Mouse (Mus musculus) embryonic facial prominence, embryonic 15.5 days (tissue): ENCODE data around the gene Sprr1a. TPM values are rescaled to one million over a fixed set of nuclear protein-coding genes. Genes with fewer than 3 reads are reported as not detected.
"Not testable (repeated sequence)": the region's sequence is repeated elsewhere in the genome, so short reads cannot be mapped to it uniquely, and the experiment has no call there.

Source experiments
- ATAC-seq: fragments of 200-750 bp; cut with Nextera tagmentation; 2 replicates; pipeline ENCODE4 v1.8.0; 2017; ENCODE audit warnings: low read depth, moderate TSS enrichment; ENCODE audit not compliant: insufficient number of reproducible peaks, low FRiP score, low TSS enrichment
- H3K27ac ChIP-seq: fragments of 300-500 bp; sonication (generic); replicated peaks from 2 replicates; pipeline ENCODE4 v1.5.1; 2015; ENCODE audit warnings: mild to moderate bottlenecking, inconsistent platforms
- H3K27me3 ChIP-seq: fragments of 300-500 bp; sonication (generic); 2 replicates; pipeline ENCODE4 v1.6.1; 2015; ENCODE audit warnings: inconsistent platforms
- H3K36me3 ChIP-seq: fragments of 300-500 bp; sonication (generic); 2 replicates; pipeline ENCODE4 v1.6.1; 2015; ENCODE audit warnings: mild to moderate bottlenecking, inconsistent platforms
- H3K4me1 ChIP-seq: fragments of 300-500 bp; sonication (generic); 2 replicates; pipeline ENCODE4 v1.6.1; 2015; ENCODE audit warnings: inconsistent platforms
- H3K4me2 ChIP-seq: fragments of 300-500 bp; sonication (generic); replicated peaks from 2 replicates; pipeline ENCODE4 v1.6.1; 2015; ENCODE audit warnings: mild to moderate bottlenecking, inconsistent platforms
- H3K4me3 ChIP-seq: fragments of 300-500 bp; sonication (generic); replicated peaks from 2 replicates; pipeline ENCODE4 v1.5.1; 2015; ENCODE audit warnings: mild to moderate bottlenecking, inconsistent platforms
- H3K9ac ChIP-seq: fragments of 300-500 bp; sonication (generic); 2 replicates; pipeline ENCODE4 v1.6.1; 2015; ENCODE audit warnings: inconsistent platforms
- H3K9me3 ChIP-seq: fragments of 300-500 bp; sonication (generic); replicated peaks from 2 replicates; pipeline ENCODE4 v1.6.1; 2016; ENCODE audit warnings: inconsistent platforms
- WGBS: fragments of 180-500 bp; shearing (Covaris S2); methylation state at CpG from one replicate; pipeline ENCODE4 v1.1.7; 2015; 5-methylcytosine and 5-hydroxymethylcytosine counted together
- polyA plus RNA-seq: library from polyadenylated mRNA; unstranded; fragments of >200 nt; fragmentation: Nextera tagmentation; extraction: Ambion mirVana; gene quantifications from 2 replicates; pipeline ENCODE4 v1.2.1, GENCODE M21; 2015

Sprr1a gene
- polyA plus RNA-seq = 303 and 332 TPM in 2 replicates

- H3K9me3 ChIP-seq = no peaks in the 10 kb centered on the region
- no peaks in the 10 kb centered on the region for H3K27me3 ChIP-seq
- no peak for ATAC-seq
- no peaks in the 10 kb centered on the region for H3K4me1 ChIP-seq
- H3K4me2 ChIP-seq = no peak within 1 kb of the TSS
- no peaks in the 10 kb centered on the region for H3K36me3 ChIP-seq
- H3K9ac ChIP-seq = no peak within 1 kb of the TSS
- H3K4me3 ChIP-seq = no peak within 1 kb of the TSS
- H3K27ac ChIP-seq = 0 out of 2 replicates have a peak within 1 kb of the TSS, but pooled peaks have one; percentile 34
These were observed at the start of gene Sprr1a for GRCm38 (mm10) chr3:92485863-92486262. Gene Sprr1a (minus strand): TSS chr3:92485895.

GRCm38 (mm10) chr3:92534411-92534810, 48.7 kb upstream of the Sprr1a start, which contains the start of gene 2310046K23Rik:
Gene 2310046K23Rik (minus strand): TSS chr3:92534511.
- H3K4me3 ChIP-seq = no peak within 1 kb of the TSS
- H3K4me2 ChIP-seq = no peak within 1 kb of the TSS
- 89% methylated on average over 3 of the region's 3 CpGs for WGBS
- no peak for ATAC-seq
- H3K27ac ChIP-seq = no peak within 1 kb of the TSS
- no peaks in the 10 kb centered on the region for H3K4me1 ChIP-seq
- H3K9me3 ChIP-seq = 0 out of 2 replicates have a peak, but pooled peaks cover under 1% of the 10 kb centered on the region
- no peaks in the 10 kb centered on the region for H3K36me3 ChIP-seq
- no peak within 1 kb of the TSS for H3K9ac ChIP-seq
- no peaks in the 10 kb centered on the region for H3K27me3 ChIP-seq

- Histone ChIP-seq H3K4me1 (no peaks in the 10 kb centered on the region), H3K9me3 (no peaks in the 10 kb centered on the region), H3K4me2 (no peak overlapping the region), H3K27ac (no peak overlapping the region), H3K4me3 (no peak overlapping the region), H3K36me3 (no peaks in the 10 kb centered on the region), H3K9ac (no peak overlapping the region), H3K27me3 (no peaks in the 10 kb centered on the region)
- ATAC-seq = no peak
These were observed 26.6 kb upstream of the Sprr1a start for GRCm38 (mm10) chr3:92512325-92512724.

- Histone ChIP-seq H3K9me3 (no peaks in the 10 kb centered on the region), H3K27ac (no peak overlapping the region), H3K27me3 (no peaks in the 10 kb centered on the region), H3K9ac (no peak overlapping the region), H3K4me3 (no peak overlapping the region), H3K36me3 (no peaks in the 10 kb centered on the region), H3K4me2 (no peak overlapping the region), H3K4me1 (no peaks in the 10 kb centered on the region)
- ATAC-seq = no peak
These were observed 25.1 kb upstream of the Sprr1a start for GRCm38 (mm10) chr3:92510786-92511185.

- H3K9ac ChIP-seq = no peak overlapping the region
- H3K4me2 ChIP-seq = no peak overlapping the region
- H3K4me1 ChIP-seq = no peaks in the 10 kb centered on the region
- no peaks in the 10 kb centered on the region for H3K27me3 ChIP-seq
- WGBS = 94% methylated on average over 1 of the region's 1 CpGs
- ATAC-seq = no peak
- no peak overlapping the region for H3K4me3 ChIP-seq
- H3K36me3 ChIP-seq = no peaks in the 10 kb centered on the region
- no peaks in the 10 kb centered on the region for H3K9me3 ChIP-seq
- no peak overlapping the region for H3K27ac ChIP-seq
These were observed 22.5 kb upstream of the Sprr1a start for GRCm38 (mm10) chr3:92508185-92508584.

GRCm38 (mm10) chr3:92503528-92503927, 17.8 kb upstream of the Sprr1a start:
- H3K9me3 ChIP-seq = no peaks in the 10 kb centered on the region
- no peak overlapping the region for H3K9ac ChIP-seq
- H3K27me3 ChIP-seq = no peaks in the 10 kb centered on the region
- no peaks in the 10 kb centered on the region for H3K4me1 ChIP-seq
- no peak overlapping the region for H3K4me3 ChIP-seq
- no peak for ATAC-seq
- no peaks in the 10 kb centered on the region for H3K36me3 ChIP-seq
- H3K4me2 ChIP-seq = no peak overlapping the region
- no peak overlapping the region for H3K27ac ChIP-seq

GRCm38 (mm10) chr3:92500393-92500792, 14.7 kb upstream of the Sprr1a start, which contains the start of gene Sprr4:
Gene Sprr4 (minus strand): TSS chr3:92500493.
- Histone ChIP-seq H3K36me3 (no peaks in the 10 kb centered on the region), H3K4me3 (no peak within 1 kb of the TSS), H3K4me1 (no peaks in the 10 kb centered on the region), H3K27me3 (no peaks in the 10 kb centered on the region), H3K9ac (no peak within 1 kb of the TSS), H3K9me3 (no peaks in the 10 kb centered on the region), H3K27ac (no peak within 1 kb of the TSS), H3K4me2 (no peak within 1 kb of the TSS)
- WGBS = 83% methylated on average over 1 of the region's 1 CpGs
- ATAC-seq = no peak

- H3K9me3 ChIP-seq, H3K4me3 ChIP-seq, H3K27ac ChIP-seq, H3K4me2 ChIP-seq, H3K9ac ChIP-seq, H3K27me3 ChIP-seq, H3K4me1 ChIP-seq, H3K36me3 ChIP-seq, ATAC-seq: not testable (repeated sequence)
These were observed 4.6 kb upstream of the Sprr1a start for GRCm38 (mm10) chr3:92490262-92490661.

- ATAC-seq = no peak; the same call in 1 of the 2 replicates
- H3K36me3 ChIP-seq = no peaks in the 10 kb centered on the region
- H3K4me3 ChIP-seq = no peak overlapping the region
- no peaks in the 10 kb centered on the region for H3K4me1 ChIP-seq
- H3K4me2 ChIP-seq = no peak overlapping the region
- 22% methylated on average over 1 of the region's 1 CpGs for WGBS
- H3K9me3 ChIP-seq = no peaks in the 10 kb centered on the region
- 0 out of 2 replicates have a peak overlapping the region, but pooled peaks have one; percentile 34 for H3K27ac ChIP-seq
- no peaks in the 10 kb centered on the region for H3K27me3 ChIP-seq
- H3K9ac ChIP-seq = no peak overlapping the region
These were observed 612 bp upstream of the Sprr1a start for GRCm38 (mm10) chr3:92486307-92486706.

- H3K9me3 ChIP-seq, H3K4me1 ChIP-seq, H3K27me3 ChIP-seq, H3K9ac ChIP-seq, H3K4me2 ChIP-seq, ATAC-seq, H3K36me3 ChIP-seq, H3K4me3 ChIP-seq, H3K27ac ChIP-seq: not testable (repeated sequence)
These were observed 4.4 kb downstream of the Sprr1a start for GRCm38 (mm10) chr3:92481249-92481648.

GRCm38 (mm10) chr3:92470111-92470510, 15.6 kb downstream of the Sprr1a start:
- no peak for ATAC-seq
- Histone ChIP-seq H3K27me3 (no peaks in the 10 kb centered on the region), H3K4me2 (no peak overlapping the region), H3K9ac (no peak overlapping the region), H3K4me3 (no peak overlapping the region), H3K36me3 (no peaks in the 10 kb centered on the region), H3K27ac (no peak overlapping the region), H3K4me1 (no peaks in the 10 kb centered on the region), H3K9me3 (no peaks in the 10 kb centered on the region)
- WGBS = 87% methylated on average over 2 of the region's 2 CpGs

GRCm38 (mm10) chr3:92467424-92467823, 18.3 kb downstream of the Sprr1a start:
- Histone ChIP-seq H3K4me2 (no peak overlapping the region), H3K4me1 (no peaks in the 10 kb centered on the region), H3K4me3 (no peak overlapping the region), H3K36me3 (no peaks in the 10 kb centered on the region), H3K9me3 (no peaks in the 10 kb centered on the region), H3K27ac (no peak overlapping the region), H3K9ac (no peak overlapping the region), H3K27me3 (no peaks in the 10 kb centered on the region)
- no peak for ATAC-seq
